In the genomic region with DNA sequence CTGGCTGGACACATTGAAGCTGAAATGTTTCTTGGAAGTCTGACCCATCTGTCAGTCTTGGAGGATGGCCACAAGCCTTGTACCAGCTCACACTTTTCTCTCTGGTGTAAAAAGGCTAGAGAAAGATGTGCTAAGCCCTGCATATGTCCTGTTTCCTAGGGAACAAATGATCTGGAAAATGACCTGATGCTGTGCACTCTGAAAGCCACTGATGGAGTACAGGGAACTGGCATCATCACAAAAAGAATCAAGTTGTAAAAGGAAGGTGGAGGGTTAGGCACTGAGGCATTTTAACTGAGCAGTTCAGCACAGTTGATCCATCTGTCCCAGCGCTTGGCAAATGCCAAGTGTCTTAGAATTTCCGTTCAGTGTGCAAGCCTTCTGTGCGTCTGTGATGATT, we compare ENCODE assay signal across 17 mouse cellular contexts.
DNase-seq lines count a peak whose midpoint lies in the region; ATAC-seq lines count a peak whose summit lies in the region.
"Had no signal": no experiment of that assay in that cellular context is flagged by ENCODE, and none has a peak within 500 bp of the region (broad histone marks: within the 10 kb centered on the region; RNA-seq: fewer than 3 reads in every experiment).

No protein-coding gene starts in this region.

- no peak overlapping the region for H3K4me2 ChIP-seq in hindbrain, embryonic 14.5 days (replicated peaks)
- H3K4me2 ChIP-seq in hindbrain, embryonic 11.5 days (replicated peaks; ENCODE audit: low read depth, low read length) = no peak overlapping the region
- no peak overlapping the region for H3K4me2 ChIP-seq in limb, embryonic 11.5 days (ENCODE audit: low read depth, severe bottlenecking)
- no peak overlapping the region for H3K4me2 ChIP-seq in liver, embryonic 11.5 days
- H3K4me2 ChIP-seq: embryonic facial prominence, embryonic 15.5 days; forebrain, embryonic 13.5 days; heart, embryonic 11.5 days; liver, embryonic 12.5 days; midbrain, embryonic 15.5 days had no signal

- H3K4me3 ChIP-seq in hindbrain, embryonic 14.5 days (replicated peaks; ENCODE audit: low read length) = no peak overlapping the region
- no peak overlapping the region for H3K4me3 ChIP-seq in hindbrain, embryonic 11.5 days (ENCODE audit: low read depth, low read length)
- no peak overlapping the region for H3K4me3 ChIP-seq in limb, embryonic 11.5 days (ENCODE audit: low read depth, low read length)
- H3K4me3 ChIP-seq in limb, embryonic 10.5 days = no peak overlapping the region
- no peak overlapping the region for H3K4me3 ChIP-seq in liver, embryonic 11.5 days (ENCODE audit: low read depth, low read length)
- H3K4me3 ChIP-seq: embryonic facial prominence, embryonic 15.5 days; forebrain, embryonic 13.5 days; liver, embryonic 12.5 days; midbrain, embryonic 15.5 days had no signal

- no peak for ATAC-seq in hindbrain, embryonic 14.5 days (ENCODE audit: low FRiP score)
- ATAC-seq in hindbrain, embryonic 11.5 days (ENCODE audit: low FRiP score) = no peak
- ATAC-seq in limb, embryonic 11.5 days (ENCODE audit: insufficient number of reproducible peaks, low FRiP score, low TSS enrichment, low read depth) = no peak
- ATAC-seq in liver, embryonic 11.5 days (replicated peaks; ENCODE audit: low FRiP score) = no peak
- ATAC-seq: forebrain, embryonic 13.5 days; liver, embryonic 12.5 days; midbrain, embryonic 15.5 days had no signal

- no peak overlapping the region for H3K9ac ChIP-seq in hindbrain, embryonic 14.5 days
- H3K9ac ChIP-seq in hindbrain, embryonic 11.5 days (ENCODE audit: low read depth, low read length) = no peak overlapping the region
- no peak overlapping the region for H3K9ac ChIP-seq in limb, embryonic 11.5 days (ENCODE audit: low read length)
- no peak overlapping the region for H3K9ac ChIP-seq in liver, embryonic 11.5 days (ENCODE audit: low read depth, low read length)
- H3K9ac ChIP-seq: embryonic facial prominence, embryonic 15.5 days; forebrain, embryonic 13.5 days; liver, embryonic 12.5 days; midbrain, embryonic 15.5 days had no signal

- WGBS in hindbrain, embryonic 14.5 days = 80% methylated on average over 3 of the region's 3 CpGs
- WGBS in hindbrain, embryonic 11.5 days = 91% methylated on average over 3 of the region's 3 CpGs
- WGBS in limb, embryonic 11.5 days = 92% methylated on average over 3 of the region's 3 CpGs
- WGBS in limb, embryonic 10.5 days = 89% methylated on average over 3 of the region's 3 CpGs
- WGBS in liver, embryonic 11.5 days = 74% methylated on average over 3 of the region's 3 CpGs

- H3K27ac ChIP-seq in hindbrain, embryonic 14.5 days = no peak overlapping the region
- H3K27ac ChIP-seq in hindbrain, embryonic 11.5 days (ENCODE audit: low read depth, low read length) = no peak overlapping the region
- no peak overlapping the region for H3K27ac ChIP-seq in limb, embryonic 11.5 days (replicated peaks; ENCODE audit: low read depth, low read length)
- H3K27ac ChIP-seq in limb, embryonic 10.5 days = no peak overlapping the region
- H3K27ac ChIP-seq in liver, embryonic 11.5 days (ENCODE audit: low read depth, low read length) = no peak overlapping the region
- H3K27ac ChIP-seq: embryonic facial prominence, embryonic 15.5 days; forebrain, embryonic 13.5 days; liver, embryonic 12.5 days; midbrain, embryonic 15.5 days had no signal

- H3K4me1 ChIP-seq in hindbrain, embryonic 14.5 days (replicated peaks; ENCODE audit: control insufficient read depth, insufficient read depth, low read length) = no peaks in the 10 kb centered on the region
- no peaks in the 10 kb centered on the region for H3K4me1 ChIP-seq in hindbrain, embryonic 11.5 days (replicated peaks; ENCODE audit: control insufficient read depth, insufficient read depth, low read length)
- no peaks in the 10 kb centered on the region for H3K4me1 ChIP-seq in limb, embryonic 11.5 days (ENCODE audit: control insufficient read depth, insufficient read depth, low read length)
- no peaks in the 10 kb centered on the region for H3K4me1 ChIP-seq in limb, embryonic 10.5 days
- no peaks in the 10 kb centered on the region for H3K4me1 ChIP-seq in liver, embryonic 11.5 days (replicated peaks; ENCODE audit: control insufficient read depth, insufficient read depth, low read length)
- H3K4me1 ChIP-seq: embryonic facial prominence, embryonic 15.5 days; forebrain, embryonic 13.5 days; liver, embryonic 12.5 days; midbrain, embryonic 15.5 days had no signal

- H3K27me3 ChIP-seq in hindbrain, embryonic 14.5 days (ENCODE audit: control insufficient read depth, insufficient read depth, low read length) = no peaks in the 10 kb centered on the region
- no peaks in the 10 kb centered on the region for H3K27me3 ChIP-seq in hindbrain, embryonic 11.5 days (ENCODE audit: control insufficient read depth, insufficient read depth, low read length)
- no peaks in the 10 kb centered on the region for H3K27me3 ChIP-seq in limb, embryonic 11.5 days (ENCODE audit: control insufficient read depth, insufficient read depth, low read length)
- H3K27me3 ChIP-seq in limb, embryonic 10.5 days (ENCODE audit: low read depth, poor library complexity, severe bottlenecking) = no peaks in the 10 kb centered on the region
- no peaks in the 10 kb centered on the region for H3K27me3 ChIP-seq in liver, embryonic 11.5 days (replicated peaks; ENCODE audit: control insufficient read depth, insufficient read depth, low read length)
- H3K27me3 ChIP-seq: embryonic facial prominence, embryonic 15.5 days; forebrain, embryonic 13.5 days; liver, embryonic 12.5 days; midbrain, embryonic 15.5 days had no signal

- H3K36me3 ChIP-seq in hindbrain, embryonic 14.5 days (replicated peaks; ENCODE audit: control insufficient read depth, insufficient read depth) = no peaks in the 10 kb centered on the region
- no peaks in the 10 kb centered on the region for H3K36me3 ChIP-seq in hindbrain, embryonic 11.5 days (ENCODE audit: control insufficient read depth, insufficient read depth, low read length)
- H3K36me3 ChIP-seq in limb, embryonic 11.5 days (ENCODE audit: control insufficient read depth, insufficient read depth, low read length) = no peaks in the 10 kb centered on the region
- H3K36me3 ChIP-seq in limb, embryonic 10.5 days = no peaks in the 10 kb centered on the region
- no peaks in the 10 kb centered on the region for H3K36me3 ChIP-seq in liver, embryonic 11.5 days (ENCODE audit: control insufficient read depth, insufficient read depth, low read length)
- H3K36me3 ChIP-seq: embryonic facial prominence, embryonic 15.5 days; liver, embryonic 12.5 days; midbrain, embryonic 15.5 days had no signal

- no peaks in the 10 kb centered on the region for H3K9me3 ChIP-seq in hindbrain, embryonic 14.5 days (ENCODE audit: control insufficient read depth, low read length)
- no peaks in the 10 kb centered on the region for H3K9me3 ChIP-seq in hindbrain, embryonic 11.5 days (ENCODE audit: control insufficient read depth, low read length)
- H3K9me3 ChIP-seq in limb, embryonic 11.5 days (ENCODE audit: control insufficient read depth, low read length) = no peaks in the 10 kb centered on the region
- no peaks in the 10 kb centered on the region for H3K9me3 ChIP-seq in limb, embryonic 10.5 days (replicated peaks)
- no peaks in the 10 kb centered on the region for H3K9me3 ChIP-seq in liver, embryonic 11.5 days (ENCODE audit: control insufficient read depth, low read length)
- H3K9me3 ChIP-seq: embryonic facial prominence, embryonic 15.5 days; forebrain, embryonic 13.5 days; liver, embryonic 12.5 days; midbrain, embryonic 15.5 days had no signal

- peak; percentile 27 for DNase-seq in hindbrain, embryonic 14.5 days (ENCODE audit: low spot score)
- no peak for DNase-seq in hindbrain, embryonic 11.5 days (ENCODE audit: low spot score)
- peak; percentile 3 for DNase-seq in limb, embryonic 11.5 days (ENCODE audit: low spot score)
- DNase-seq in limb, embryonic 10.5 days (ENCODE audit: low spot score) = no peak
- peak; percentile 65 for DNase-seq in cerebellum, adult 11-12 months
- DNase-seq in cerebellum, postnatal 36 days = peak; percentile 59 to 71
- DNase-seq in lung, adult 18-20 months = no peak
- DNase-seq in liver, embryonic 11.5 days (ENCODE audit: low spot score) = no peak
- DNase-seq: gastrocnemius, postnatal 14 days; heart, postnatal 36 days; kidney, adult 18-20 months; kidney, postnatal 14 days had no signal

Comparison
In these comparisons a context has a peak if more than half of its experiments do, and no peak if none do; other contexts are left out.
1. DNase-seq: peak in hindbrain, embryonic 14.5 days (single experiment), limb, embryonic 11.5 days (single experiment), cerebellum, adult 11-12 months (single experiment) and cerebellum, postnatal 36 days (2 of 2); none in hindbrain, embryonic 11.5 days (single experiment), limb, embryonic 10.5 days (single experiment), lung, adult 18-20 months (0 of 2) and liver, embryonic 11.5 days (single experiment).